Mouse (Mus musculus) midbrain, embryonic 13.5 days (tissue): ENCODE results near the gene Eml3. TPM values are rescaled to one million over a fixed set of nuclear protein-coding genes. Genes with fewer than 3 reads are reported as not detected.
"Not testable (repeated sequence)": the region's sequence is repeated elsewhere in the genome, so short reads cannot be mapped to it uniquely, and the experiment has no call there.

ENCODE experiments used
- ATAC-seq: fragments of 200-750 bp; cut with Nextera tagmentation; 2 replicates; pipeline ENCODE4 v1.8.0; 2017; ENCODE audit warnings: mild to moderate bottlenecking, moderate TSS enrichment, moderate library complexity
- H3K27ac ChIP-seq: fragments of 300-500 bp; sonication (generic); 2 replicates; pipeline ENCODE4 v1.5.1; 2015; ENCODE audit warnings: inconsistent platforms, mild to moderate bottlenecking, moderate library complexity
- H3K27me3 ChIP-seq: fragments of 300-500 bp; sonication (generic); 2 replicates; pipeline ENCODE4 v1.6.1; 2015; ENCODE audit warnings: mild to moderate bottlenecking, inconsistent platforms
- H3K36me3 ChIP-seq: fragments of 300-500 bp; sonication (generic); 2 replicates; pipeline ENCODE4 v1.6.1; 2015; ENCODE audit warnings: mild to moderate bottlenecking, inconsistent platforms
- H3K4me1 ChIP-seq: fragments of 300-500 bp; sonication (generic); replicated peaks from 2 replicates; pipeline ENCODE4 v1.6.1; 2015; ENCODE audit warnings: inconsistent platforms
- H3K4me2 ChIP-seq: fragments of 300-500 bp; sonication (generic); replicated peaks from 2 replicates; pipeline ENCODE4 v1.6.1; 2015; ENCODE audit warnings: moderate library complexity, mild to moderate bottlenecking, inconsistent platforms
- H3K4me3 ChIP-seq: fragments of 300-500 bp; sonication (generic); replicated peaks from 2 replicates; pipeline ENCODE4 v1.5.1; 2015; ENCODE audit warnings: mild to moderate bottlenecking, inconsistent platforms
- H3K9ac ChIP-seq: fragments of 300-500 bp; sonication (generic); replicated peaks from 2 replicates; pipeline ENCODE4 v1.6.1; 2015; ENCODE audit warnings: mild to moderate bottlenecking, inconsistent platforms
- H3K9me3 ChIP-seq: fragments of 300-500 bp; sonication (generic); 2 replicates; pipeline ENCODE4 v1.6.1; 2016; ENCODE audit warnings: mild to moderate bottlenecking, inconsistent platforms
- WGBS: fragments of 180-500 bp; shearing (Covaris S2); methylation state at CpG from one replicate; pipeline ENCODE4 v1.1.7; 2015; 5-methylcytosine and 5-hydroxymethylcytosine counted together
- polyA plus RNA-seq: library from polyadenylated mRNA; unstranded; fragments of >200 nt; fragmentation: Nextera tagmentation; extraction: Ambion mirVana; gene quantifications from 2 replicates; pipeline ENCODE4 v1.2.1, GENCODE M21; 2015

Eml3 gene
- polyA plus RNA-seq, 1 experiment from 2014 or later: 9.2 TPM

DNA sequence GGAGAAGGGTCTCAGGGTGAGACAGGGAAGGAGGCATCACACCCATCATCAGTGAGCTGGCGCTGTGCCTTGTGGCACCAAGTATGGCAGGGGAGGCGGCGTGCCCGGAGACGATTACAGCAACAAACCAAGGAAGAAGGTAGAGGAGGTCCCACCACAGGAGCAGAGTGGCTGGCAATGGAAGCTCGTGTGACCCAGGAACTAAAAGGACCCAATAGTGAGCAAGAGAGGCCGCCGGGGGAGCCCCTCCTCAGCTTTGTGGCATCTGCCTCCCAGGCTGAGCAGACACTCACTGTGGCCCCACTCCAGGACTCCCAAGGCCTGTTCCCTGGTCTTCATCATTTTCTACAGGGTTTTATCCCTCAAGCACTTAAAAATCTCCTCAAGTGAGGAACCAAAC is 36.4 kb downstream of the Eml3 start:
- Histone ChIP-seq H3K4me2 (peak overlapping the region; percentile 95), H3K4me1 (peaks cover 27% of the 10 kb centered on the region), H3K9ac (peak overlapping the region; percentile 53; the same call in 1 of the 2 replicates), H3K4me3 (peak overlapping the region; percentile 83), H3K27me3 (no peaks in the 10 kb centered on the region), H3K9me3 (no peaks in the 10 kb centered on the region), H3K27ac (peak overlapping the region; percentile 72; the same call in 1 of the 2 replicates), H3K36me3 (peaks cover 71% of the 10 kb centered on the region)
- no peak for ATAC-seq
- 80% methylated on average over 8 of the region's 8 CpGs for WGBS

DNA sequence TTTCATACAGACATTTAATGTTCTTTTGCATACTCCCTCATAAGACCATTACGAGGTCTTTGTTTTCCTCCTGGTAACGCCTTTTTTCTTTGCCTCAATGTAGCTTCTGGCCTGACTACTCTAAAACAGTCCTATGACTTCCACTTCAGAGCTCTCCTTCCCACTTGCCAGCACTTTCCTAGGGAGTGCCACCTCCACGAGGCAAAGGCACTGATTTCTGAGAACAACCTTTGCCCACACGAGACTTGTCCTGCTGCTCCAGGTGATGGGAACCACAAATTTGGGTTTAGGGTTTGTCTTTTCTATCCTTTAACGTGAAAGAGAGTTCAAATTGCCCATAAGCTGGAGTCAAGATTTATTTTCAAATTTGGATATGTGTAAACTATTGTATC is 36.8 kb downstream of the Eml3 start:
- H3K27me3 ChIP-seq: no peaks in the 10 kb centered on the region
- peak overlapping the region; percentile 53 for H3K9ac ChIP-seq
- peak overlapping the region; percentile 83 for H3K4me3 ChIP-seq
- H3K4me1 ChIP-seq: peaks cover 27% of the 10 kb centered on the region
- H3K4me2 ChIP-seq: peak overlapping the region; percentile 95
- 54% methylated on average over 5 of the region's 5 CpGs for WGBS
- no peak for ATAC-seq
- peak overlapping the region; percentile 72 for H3K27ac ChIP-seq
- H3K9me3 ChIP-seq: no peaks in the 10 kb centered on the region
- peaks cover 71% of the 10 kb centered on the region for H3K36me3 ChIP-seq

DNA sequence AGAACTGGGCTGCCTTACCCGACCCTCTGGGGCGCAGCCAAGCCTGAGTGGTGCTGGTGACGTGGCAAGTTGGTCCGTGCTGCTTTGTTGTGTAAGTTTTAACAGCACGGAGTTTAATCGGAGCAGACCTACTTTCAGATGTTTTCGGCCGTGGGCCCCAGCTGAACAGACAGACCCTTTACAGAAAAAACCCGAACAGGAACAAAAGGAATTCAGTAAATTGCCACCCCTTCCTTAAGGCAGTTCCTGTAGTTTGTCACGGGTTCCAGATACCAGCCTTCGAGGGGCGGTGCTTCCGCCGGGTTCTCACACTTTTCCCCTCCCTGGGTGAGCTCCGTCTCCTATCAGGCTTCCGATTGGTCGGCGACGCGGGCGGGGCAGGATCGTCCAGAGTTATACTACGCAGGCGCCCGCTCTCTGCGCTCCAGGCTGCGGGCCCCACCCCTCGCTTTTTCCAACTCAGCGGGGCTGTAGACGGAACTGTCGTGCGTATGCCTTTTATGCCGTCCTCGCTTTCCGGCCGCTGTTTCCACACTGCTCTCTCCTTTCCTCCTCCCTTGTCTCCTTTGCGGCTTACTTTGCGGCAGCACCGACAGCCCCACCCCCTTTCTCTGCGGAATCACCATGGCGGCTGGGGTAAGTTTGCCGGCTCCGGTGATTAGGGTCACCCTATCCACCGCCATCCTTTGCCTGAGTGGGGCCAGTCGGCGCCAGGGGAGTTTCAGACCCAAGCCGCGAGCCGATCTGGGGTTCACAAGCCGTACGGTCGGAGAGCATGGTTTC is 37.4 kb downstream of the Eml3 start, which contains the start of gene Eef1g:
TSS of gene Eef1g (plus strand) at position 452 of the 783 bp plus-strand sequence.
- WGBS: under 1% methylated on average over 52 of the region's 52 CpGs
- H3K36me3 ChIP-seq: peaks cover 71% of the 10 kb centered on the region

DNA sequence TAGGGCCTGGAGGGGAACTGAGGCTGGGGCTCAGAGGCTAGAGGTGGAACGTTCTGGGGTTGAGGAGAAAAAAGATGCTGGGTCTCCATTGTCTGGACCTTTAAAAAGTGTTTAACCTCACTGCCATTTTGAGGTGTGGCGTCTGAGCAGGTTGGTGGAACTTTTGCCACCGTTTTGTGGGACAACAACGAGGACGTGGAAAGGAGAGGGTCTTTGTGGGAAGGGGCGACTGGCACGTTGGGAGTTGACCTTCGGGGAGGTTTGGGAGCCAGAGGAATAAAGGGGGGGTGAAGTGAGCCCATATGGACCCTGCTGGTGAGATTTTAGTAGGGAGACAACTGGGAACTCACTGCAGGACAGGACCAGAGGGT is 38.0 kb downstream of the Eml3 start:
- H3K9ac ChIP-seq: peak overlapping the region; percentile 94
- peak overlapping the region; percentile 79 for H3K27ac ChIP-seq
- peak; percentile 7 for ATAC-seq
- H3K4me2 ChIP-seq: peak overlapping the region; percentile 95
- peak overlapping the region; percentile 83 for H3K4me3 ChIP-seq
- H3K4me1 ChIP-seq: peaks cover 27% of the 10 kb centered on the region
- no peaks in the 10 kb centered on the region for H3K27me3 ChIP-seq
- H3K36me3 ChIP-seq: peaks cover 72% of the 10 kb centered on the region
- no peaks in the 10 kb centered on the region for H3K9me3 ChIP-seq
- WGBS: 0% methylated on average over 8 of the region's 8 CpGs

More for the DNA sequence above, 37.4 kb downstream of the Eml3 start, which contains the start of gene Eef1g:
- H3K9ac ChIP-seq: peak within 1 kb of the TSS; percentile 94
- peak; percentile 99 for ATAC-seq
- H3K27me3 ChIP-seq: no peaks in the 10 kb centered on the region
- H3K4me2 ChIP-seq: peak within 1 kb of the TSS; percentile 95
- peak within 1 kb of the TSS; percentile 79 for H3K27ac ChIP-seq
- peaks cover 27% of the 10 kb centered on the region for H3K4me1 ChIP-seq
- peak within 1 kb of the TSS; percentile 83 for H3K4me3 ChIP-seq
- H3K9me3 ChIP-seq: no peaks in the 10 kb centered on the region

DNA sequence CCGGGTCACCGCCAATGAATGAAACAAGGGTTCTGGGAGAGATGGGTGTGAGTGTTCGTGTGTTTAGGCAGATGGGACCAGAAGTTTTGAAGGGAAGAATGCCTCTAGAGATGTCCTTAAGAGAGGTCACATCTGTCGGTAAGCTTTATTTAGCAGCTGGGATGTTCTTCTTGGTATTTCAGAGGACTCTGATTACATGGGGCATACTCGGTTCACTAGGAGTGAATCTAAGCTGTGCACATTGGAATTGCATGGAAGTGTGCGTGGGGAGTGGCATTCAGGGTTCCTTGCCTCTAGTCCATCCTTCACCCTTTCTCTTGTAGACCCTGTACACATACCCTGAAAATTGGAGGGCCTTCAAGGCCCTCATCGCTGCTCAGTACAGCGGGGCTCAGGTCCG is 38.5 kb downstream of the Eml3 start:
- Histone ChIP-seq H3K9me3 (no peaks in the 10 kb centered on the region), H3K4me2 (peak overlapping the region; percentile 95), H3K4me3 (peak overlapping the region; percentile 83), H3K27ac (peak overlapping the region; percentile 79; the same call in 1 of the 2 replicates), H3K36me3 (peaks cover 72% of the 10 kb centered on the region), H3K27me3 (no peaks in the 10 kb centered on the region), H3K9ac (peak overlapping the region; percentile 94), H3K4me1 (peaks cover 27% of the 10 kb centered on the region)
- no peak for ATAC-seq
- 9% methylated on average over 9 of the region's 9 CpGs for WGBS

DNA sequence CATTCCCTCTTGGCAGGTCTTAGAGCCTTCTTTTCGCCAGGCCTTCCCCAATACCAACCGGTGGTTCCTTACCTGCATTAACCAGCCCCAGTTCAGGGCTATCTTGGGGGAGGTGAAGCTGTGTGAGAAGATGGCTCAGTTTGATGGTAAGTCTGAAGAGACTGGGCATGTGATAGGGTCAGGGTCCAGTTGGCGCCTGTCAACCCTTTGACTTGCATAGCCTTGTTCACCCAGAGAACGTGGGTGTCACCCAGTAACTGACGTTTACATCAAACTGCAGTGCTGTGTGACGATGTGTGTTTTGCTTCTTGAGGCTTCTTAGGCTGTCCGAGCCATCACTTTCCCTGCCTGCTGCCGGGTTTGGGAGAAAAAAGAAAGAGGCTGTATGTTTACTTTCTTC is 43.1 kb downstream of the Eml3 start:
- not testable (repeated sequence) for H3K9me3 ChIP-seq, H3K4me2 ChIP-seq, H3K27me3 ChIP-seq, ATAC-seq, H3K27ac ChIP-seq, H3K9ac ChIP-seq, H3K4me3 ChIP-seq
- Histone ChIP-seq H3K36me3 (peaks cover 85% of the 10 kb centered on the region), H3K4me1 (peaks cover 14% of the 10 kb centered on the region)
- WGBS: 89% methylated on average over 8 of the region's 8 CpGs

DNA sequence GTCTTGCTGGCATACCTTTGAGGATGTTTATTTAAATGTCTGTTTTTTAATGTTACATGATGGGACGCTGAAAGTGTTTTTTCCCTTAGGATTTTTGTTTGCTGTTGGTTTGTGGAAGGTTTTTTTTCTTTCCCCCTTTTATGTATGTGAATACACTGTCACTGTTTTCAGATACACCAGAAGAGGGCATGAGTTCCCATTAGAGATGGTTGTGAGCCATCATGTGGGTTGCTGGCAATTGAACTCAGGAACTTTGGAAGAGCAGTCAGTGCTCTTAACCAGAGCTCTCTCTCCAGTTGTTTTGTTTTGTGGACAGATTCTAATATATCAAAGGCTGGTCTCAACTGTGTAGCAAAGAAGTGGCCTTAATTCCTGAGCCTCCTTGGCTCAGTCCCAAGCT is 45.3 kb downstream of the Eml3 start:
- no peak overlapping the region for H3K4me3 ChIP-seq
- H3K9me3 ChIP-seq: no peaks in the 10 kb centered on the region
- H3K27ac ChIP-seq: no peak overlapping the region
- H3K4me2 ChIP-seq: no peak overlapping the region
- H3K9ac ChIP-seq: no peak overlapping the region
- 97% methylated on average over 1 of the region's 1 CpGs for WGBS
- peaks cover 98% of the 10 kb centered on the region for H3K36me3 ChIP-seq
- no peak for ATAC-seq
- no peaks in the 10 kb centered on the region for H3K27me3 ChIP-seq
- no peaks in the 10 kb centered on the region; the same call in 1 of the 2 replicates for H3K4me1 ChIP-seq

DNA sequence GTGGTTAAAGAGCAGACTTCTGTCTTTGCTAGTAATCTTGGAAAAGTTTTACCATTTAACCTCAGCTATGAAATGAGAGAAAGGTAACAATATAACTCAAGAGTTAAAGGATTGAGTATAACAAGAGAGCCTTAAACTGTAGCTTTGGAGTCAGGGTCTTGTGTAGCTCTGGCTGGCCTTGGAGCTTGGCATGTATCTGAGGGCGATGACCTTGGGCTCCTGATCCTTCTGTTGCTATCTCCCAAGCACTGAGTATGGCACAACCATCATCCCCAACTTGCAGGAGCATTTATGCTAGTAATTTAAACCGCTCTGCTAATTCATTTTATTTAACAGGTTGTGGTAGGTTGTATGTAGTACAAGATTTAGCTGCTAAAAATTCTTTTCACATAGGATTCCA is 46.1 kb downstream of the Eml3 start:
- H3K27me3 ChIP-seq: no peaks in the 10 kb centered on the region
- no peaks in the 10 kb centered on the region; the same call in 1 of the 2 replicates for H3K4me1 ChIP-seq
- peaks cover 98% of the 10 kb centered on the region for H3K36me3 ChIP-seq
- no peak for ATAC-seq
- H3K9me3 ChIP-seq: no peaks in the 10 kb centered on the region
- no peak overlapping the region for H3K4me3 ChIP-seq
- 97% methylated on average over 2 of the region's 2 CpGs for WGBS
- no peak overlapping the region for H3K4me2 ChIP-seq
- H3K27ac ChIP-seq: no peak overlapping the region
- H3K9ac ChIP-seq: no peak overlapping the region

DNA sequence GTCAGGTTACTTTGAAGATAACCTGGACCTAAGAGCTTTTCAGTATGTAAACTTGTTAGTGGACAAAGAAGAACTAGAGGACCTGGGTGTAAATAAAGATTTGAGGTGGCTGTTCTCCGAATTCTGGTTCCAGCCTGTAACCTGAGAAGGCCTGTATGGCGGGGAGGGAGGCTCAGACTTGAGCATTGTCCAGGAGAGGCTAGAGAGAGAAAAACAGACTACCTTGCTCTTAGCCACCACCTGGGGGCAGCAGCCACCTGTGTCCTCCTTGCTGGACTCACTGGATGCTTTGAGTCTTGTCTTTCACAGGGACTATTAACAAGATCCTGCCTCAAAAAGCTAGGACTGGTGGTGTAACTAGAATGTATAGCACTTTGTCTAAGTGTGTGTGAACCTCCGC is 47.2 kb downstream of the Eml3 start:
- H3K27me3 ChIP-seq: no peaks in the 10 kb centered on the region
- no peak overlapping the region for H3K27ac ChIP-seq
- H3K4me1 ChIP-seq: peaks cover 6% of the 10 kb centered on the region; the same call in 1 of the 2 replicates
- no peak overlapping the region for H3K9ac ChIP-seq
- H3K9me3 ChIP-seq: no peaks in the 10 kb centered on the region
- H3K36me3 ChIP-seq: peaks cover 95% of the 10 kb centered on the region
- H3K4me3 ChIP-seq: no peak overlapping the region
- peak; percentile 78 for ATAC-seq
- WGBS: 47% methylated on average over 3 of the region's 3 CpGs
- no peak overlapping the region for H3K4me2 ChIP-seq

DNA sequence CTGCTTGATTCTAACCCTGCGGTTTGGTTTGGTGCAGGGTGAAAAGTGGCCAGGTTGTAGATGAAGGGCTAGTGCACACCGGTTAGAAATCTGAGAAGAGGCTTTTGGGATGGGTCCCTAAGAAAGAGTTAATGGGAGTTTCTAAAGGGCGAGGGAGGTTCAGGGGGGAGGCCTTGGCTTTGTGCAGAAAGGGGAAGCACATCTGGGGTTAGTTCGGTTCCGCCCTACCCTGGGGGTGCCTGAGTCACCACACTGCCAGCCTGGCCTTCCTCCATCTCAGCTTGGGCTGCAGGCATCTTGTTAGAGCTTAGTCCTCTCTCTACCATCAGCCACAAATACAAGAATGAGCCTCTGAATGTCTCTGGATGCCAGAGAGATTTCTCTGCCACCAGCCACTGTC is 51.4 kb downstream of the Eml3 start:
- Histone ChIP-seq H3K36me3 (peaks cover 57% of the 10 kb centered on the region), H3K4me1 (peaks cover 45% of the 10 kb centered on the region), H3K4me3 (no peak overlapping the region), H3K9me3 (no peaks in the 10 kb centered on the region), H3K9ac (no peak overlapping the region), H3K4me2 (no peak overlapping the region), H3K27ac (0 out of 2 replicates have a peak overlapping the region, but pooled peaks have one; percentile 19), H3K27me3 (no peaks in the 10 kb centered on the region)
- 72% methylated on average over 5 of the region's 5 CpGs for WGBS
- ATAC-seq: no peak

DNA sequence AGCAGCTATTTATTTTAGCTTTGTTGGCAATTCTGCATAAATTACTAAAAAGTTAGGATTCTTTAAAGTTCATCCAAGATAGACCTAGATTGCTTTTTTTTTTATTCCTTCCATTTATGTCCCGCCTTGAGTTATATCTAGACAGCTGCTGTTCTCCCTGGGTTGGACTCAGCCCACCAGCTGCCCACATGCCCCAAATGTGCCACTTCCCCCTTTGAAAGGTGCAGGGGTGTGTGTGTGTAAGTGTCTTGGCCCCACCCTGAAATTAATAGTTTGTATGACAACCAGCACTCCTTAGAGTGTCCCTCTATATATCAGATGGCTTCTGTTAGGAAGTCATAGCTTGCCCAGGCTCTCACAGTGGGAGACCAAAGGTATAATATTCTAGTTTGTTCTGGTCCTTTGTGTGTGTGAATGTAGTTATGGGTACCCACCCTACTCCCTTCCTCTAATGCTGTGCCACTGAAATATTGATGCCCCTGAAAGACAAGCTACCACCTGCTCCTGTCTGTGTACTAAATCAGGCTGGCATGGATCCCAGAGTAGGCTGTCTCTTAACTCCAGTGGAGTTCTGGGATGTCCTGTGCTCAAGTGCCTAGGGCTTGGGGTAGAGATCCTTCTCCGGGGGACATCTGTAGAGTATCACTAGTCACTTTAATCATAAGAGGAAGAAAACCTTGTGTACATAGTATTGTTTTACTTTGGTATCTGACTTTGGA is 52.3 kb downstream of the Eml3 start:
- Histone ChIP-seq H3K9me3 (no peaks in the 10 kb centered on the region), H3K4me2 (no peak overlapping the region), H3K27ac (no peak overlapping the region), H3K4me1 (peaks cover 45% of the 10 kb centered on the region), H3K36me3 (peaks cover 48% of the 10 kb centered on the region), H3K9ac (no peak overlapping the region), H3K27me3 (0 out of 2 replicates have a peak, but pooled peaks cover 3% of the 10 kb centered on the region), H3K4me3 (no peak overlapping the region)
- WGBS: 83% methylated on average over 2 of the region's 2 CpGs
- no peak for ATAC-seq
